Mouse (Mus musculus): ENCODE data around the gene Sectm1a. TPM values are rescaled to one million over a fixed set of nuclear protein-coding genes. Genes with fewer than 3 reads are reported as not detected.

Sectm1a gene
- total RNA-seq, 1 experiment, result not detected

GRCm38 (mm10) chr11:121027259-121027658 lies 53.8 kb downstream of the Sectm1a start:
- in situ Hi-C loops (cut with MboI; ENCODE audit: low sequenced_read_pairs in 2 of 2, unreplicated experiment in 2 of 2), result no loop called here
- H3K9ac ChIP-seq (ENCODE audit: insufficient read depth, low read depth, low read length, poor library complexity, severe bottlenecking), result no peak overlapping the region
- TF ChIP-seq MAFK (IDR thresholded peaks at IDR 0.05; ENCODE audit: insufficient read depth, low read depth, low read length), result no peak
- no peak for TF ChIP-seq CHD2 (IDR thresholded peaks at IDR 0.05; ENCODE audit: low read depth, low read length)
- TF ChIP-seq ZC3H11A (IDR thresholded peaks at IDR 0.05; ENCODE audit: borderline replicate concordance, low read depth, low read length), result no peak
- no peak for TF ChIP-seq HCFC1 (IDR thresholded peaks at IDR 0.05; ENCODE audit: borderline replicate concordance, insufficient read depth, low read length)
- no peak for TF ChIP-seq ZNF384 (IDR thresholded peaks at IDR 0.05; ENCODE audit: low read depth, low read length)
- no peak overlapping the region for H3K27ac ChIP-seq (ENCODE audit: insufficient read depth, low read depth, low read length, poor library complexity, severe bottlenecking)
- no peak overlapping the region for H3K4me3 ChIP-seq (ENCODE audit: insufficient read depth in 1 of 2, low read depth in 1 of 2, low read length in 2 of 2, poor library complexity in 1 of 2, severe bottlenecking in 1 of 2)
- DNase-seq (ENCODE audit: low read depth, low spot score), result no peak
- no peaks in the 10 kb centered on the region for H3K9me3 ChIP-seq (ENCODE audit: control insufficient read depth, insufficient read depth, low read depth, low read length)
- H3K4me1 ChIP-seq (ENCODE audit: control insufficient read depth in 2 of 2, insufficient read depth in 2 of 2, low read length in 2 of 2, poor library complexity in 1 of 2), result no peaks in the 10 kb centered on the region
- no peaks in the 10 kb centered on the region for H3K36me3 ChIP-seq (ENCODE audit: control insufficient read depth, insufficient read depth, low read length, poor library complexity, severe bottlenecking)

- Histone ChIP-seq H3K9me3 (ENCODE audit: control insufficient read depth, insufficient read depth, low read depth, low read length) (no peaks in the 10 kb centered on the region), H3K36me3 (ENCODE audit: control insufficient read depth, insufficient read depth, low read length, poor library complexity, severe bottlenecking) (no peaks in the 10 kb centered on the region), H3K4me1 (ENCODE audit: control insufficient read depth in 2 of 2, insufficient read depth in 2 of 2, low read length in 2 of 2, poor library complexity in 1 of 2) (no peaks in the 10 kb centered on the region), H3K4me3 (ENCODE audit: insufficient read depth in 1 of 2, low read depth in 1 of 2, low read length in 2 of 2, poor library complexity in 1 of 2, severe bottlenecking in 1 of 2) (no peak overlapping the region), H3K27ac (ENCODE audit: insufficient read depth, low read depth, low read length, poor library complexity, severe bottlenecking) (no peak overlapping the region), H3K9ac (ENCODE audit: insufficient read depth, low read depth, low read length, poor library complexity, severe bottlenecking) (no peak overlapping the region)
- TF ChIP-seq MAFK (IDR thresholded peaks at IDR 0.05; ENCODE audit: insufficient read depth, low read depth, low read length), result no peak
- no peak for TF ChIP-seq HCFC1 (IDR thresholded peaks at IDR 0.05; ENCODE audit: borderline replicate concordance, insufficient read depth, low read length)
- TF ChIP-seq ZNF384 (IDR thresholded peaks at IDR 0.05; ENCODE audit: low read depth, low read length), result no peak
- no peak for TF ChIP-seq ZC3H11A (IDR thresholded peaks at IDR 0.05; ENCODE audit: borderline replicate concordance, low read depth, low read length)
- TF ChIP-seq CHD2 (IDR thresholded peaks at IDR 0.05; ENCODE audit: low read depth, low read length), result no peak
- DNase-seq (ENCODE audit: low read depth, low spot score), result no peak
- in situ Hi-C loops (cut with MboI; ENCODE audit: low sequenced_read_pairs in 2 of 2, unreplicated experiment in 2 of 2), result no loop called here
Measured at GRCm38 (mm10) chr11:121024163-121024562, 56.9 kb downstream of the Sectm1a start.

DNA sequence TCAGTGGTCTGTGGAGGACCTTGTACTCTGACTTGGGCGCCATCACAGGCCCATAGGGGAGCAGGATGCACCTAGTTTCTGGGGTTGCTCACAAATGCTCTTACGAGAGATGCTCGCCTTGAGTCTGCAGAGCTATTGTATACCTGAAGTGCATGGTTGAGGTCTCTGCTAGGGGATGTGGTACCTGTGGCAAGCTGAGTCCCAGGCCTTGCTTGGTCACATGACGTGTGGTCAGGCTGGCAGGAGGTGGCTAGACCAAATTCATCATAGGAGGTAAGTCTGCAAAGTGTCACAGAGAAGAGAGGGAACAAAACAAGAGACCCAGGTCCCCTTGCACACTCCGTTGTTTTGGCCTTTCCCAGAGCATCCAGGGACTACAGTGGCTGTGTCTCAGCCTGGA lies 61.5 kb downstream of the Sectm1a start:
- no peaks in the 10 kb centered on the region for H3K9me3 ChIP-seq (ENCODE audit: control insufficient read depth, insufficient read depth, low read depth, low read length)
- in situ Hi-C loops (cut with MboI; ENCODE audit: low sequenced_read_pairs in 2 of 2, unreplicated experiment in 2 of 2), result no loop called here
- H3K27ac ChIP-seq (ENCODE audit: insufficient read depth, low read depth, low read length, poor library complexity, severe bottlenecking), result no peak overlapping the region
- H3K4me1 ChIP-seq (ENCODE audit: control insufficient read depth in 2 of 2, insufficient read depth in 2 of 2, low read length in 2 of 2, poor library complexity in 1 of 2), result no peaks in the 10 kb centered on the region
- no peaks in the 10 kb centered on the region for H3K36me3 ChIP-seq (ENCODE audit: control insufficient read depth, insufficient read depth, low read length, poor library complexity, severe bottlenecking)
- no peak for DNase-seq (ENCODE audit: low read depth, low spot score)
- TF ChIP-seq ZNF384 (IDR thresholded peaks at IDR 0.05; ENCODE audit: low read depth, low read length) (no peak), CHD2 (IDR thresholded peaks at IDR 0.05; ENCODE audit: low read depth, low read length) (no peak)
- no peak overlapping the region for H3K9ac ChIP-seq (ENCODE audit: insufficient read depth, low read depth, low read length, poor library complexity, severe bottlenecking)
- H3K4me3 ChIP-seq (ENCODE audit: insufficient read depth in 1 of 2, low read depth in 1 of 2, low read length in 2 of 2, poor library complexity in 1 of 2, severe bottlenecking in 1 of 2), result no peak overlapping the region

GRCm38 (mm10) chr11:121017703-121018102 lies 63.3 kb downstream of the Sectm1a start:
- Histone ChIP-seq H3K36me3 (ENCODE audit: control insufficient read depth, insufficient read depth, low read length, poor library complexity, severe bottlenecking) (no peaks in the 10 kb centered on the region), H3K4me1 (ENCODE audit: control insufficient read depth in 2 of 2, insufficient read depth in 2 of 2, low read length in 2 of 2, poor library complexity in 1 of 2) (no peaks in the 10 kb centered on the region), H3K4me3 (ENCODE audit: insufficient read depth in 1 of 2, low read depth in 1 of 2, low read length in 2 of 2, poor library complexity in 1 of 2, severe bottlenecking in 1 of 2) (no peak overlapping the region), H3K9ac (ENCODE audit: insufficient read depth, low read depth, low read length, poor library complexity, severe bottlenecking) (no peak overlapping the region), H3K9me3 (ENCODE audit: control insufficient read depth, insufficient read depth, low read depth, low read length) (no peaks in the 10 kb centered on the region), H3K27ac (ENCODE audit: insufficient read depth, low read depth, low read length, poor library complexity, severe bottlenecking) (no peak overlapping the region)
- TF ChIP-seq ZNF384 (IDR thresholded peaks at IDR 0.05; ENCODE audit: low read depth, low read length), result no peak
- TF ChIP-seq MAFK (IDR thresholded peaks at IDR 0.05; ENCODE audit: insufficient read depth, low read depth, low read length), result no peak
- peak; percentile 30; the same call in 1 of the 2 replicates for TF ChIP-seq ZC3H11A (IDR thresholded peaks at IDR 0.05; ENCODE audit: borderline replicate concordance, low read depth, low read length)
- TF ChIP-seq HCFC1 (IDR thresholded peaks at IDR 0.05; ENCODE audit: borderline replicate concordance, insufficient read depth, low read length), result no peak
- TF ChIP-seq CHD2 (IDR thresholded peaks at IDR 0.05; ENCODE audit: low read depth, low read length), result no peak
- DNase-seq (ENCODE audit: low read depth, low spot score), result peak; percentile 37
- in situ Hi-C loops (cut with MboI; ENCODE audit: low sequenced_read_pairs in 2 of 2, unreplicated experiment in 2 of 2), result no loop called here

Other genes starting within 250 kb of the Sectm1a start
- 1.8 and 3.0 TPM in 2 replicates for gene Ccdc57, start 148.3 kb downstream of the Sectm1a start, total RNA-seq (2012; rRNA removed)
- gene Slc16a3, start 132.7 kb downstream of the Sectm1a start, total RNA-seq (2012; rRNA removed), result 261 and 568 TPM in 2 replicates
- gene Csnk1d, start 89.9 kb downstream of the Sectm1a start, total RNA-seq (2012; rRNA removed), result 50.8 and 60.7 TPM in 2 replicates
- 0.27 and 0.63 TPM in 2 replicates for gene Cd7, start 41.8 kb downstream of the Sectm1a start, total RNA-seq (2012; rRNA removed)
- gene Sectm1b, start 17.7 kb downstream of the Sectm1a start, total RNA-seq (2012; rRNA removed), result not detected in 2 replicates
- gene Tex19.2, start 37.5 kb upstream of the Sectm1a start, total RNA-seq (2012; rRNA removed), result 2.9 and 6.5 TPM in 2 replicates
- 96.7 and 193 TPM in 2 replicates for gene Tex19.1, start 64.9 kb upstream of the Sectm1a start, total RNA-seq (2012; rRNA removed)
- gene Uts2r, start 79.1 kb upstream of the Sectm1a start, total RNA-seq (2012; rRNA removed), result 0.26 and 0.80 TPM in 2 replicates
- 13.3 and 15.5 TPM in 2 replicates for gene Hexdc, start 123.2 kb upstream of the Sectm1a start, total RNA-seq (2012; rRNA removed)
- 16.3 and 23.2 TPM in 2 replicates for gene Ogfod3, start 123.5 kb upstream of the Sectm1a start, total RNA-seq (2012; rRNA removed)
- gene Cybc1, start 148.1 kb upstream of the Sectm1a start, total RNA-seq (2012; rRNA removed), result 20.8 and 29.3 TPM in 2 replicates
- 10.9 and 11.7 TPM in 2 replicates for gene Narf, start 156.0 kb upstream of the Sectm1a start, total RNA-seq (2012; rRNA removed)
- 19.1 and 23.2 TPM in 2 replicates for gene Foxk2, start 178.8 kb upstream of the Sectm1a start, total RNA-seq (2012; rRNA removed)